Mouse (Mus musculus) right cerebral cortex, adult 18-20 months (tissue): Measurements from ENCODE around the gene Ncl.

Experiments used
- DNase-seq: peaks from one replicate; pipeline ENCODE4 v3.0.0; 2022; ENCODE audit warnings: mixed read lengths

Ncl gene

DNA sequence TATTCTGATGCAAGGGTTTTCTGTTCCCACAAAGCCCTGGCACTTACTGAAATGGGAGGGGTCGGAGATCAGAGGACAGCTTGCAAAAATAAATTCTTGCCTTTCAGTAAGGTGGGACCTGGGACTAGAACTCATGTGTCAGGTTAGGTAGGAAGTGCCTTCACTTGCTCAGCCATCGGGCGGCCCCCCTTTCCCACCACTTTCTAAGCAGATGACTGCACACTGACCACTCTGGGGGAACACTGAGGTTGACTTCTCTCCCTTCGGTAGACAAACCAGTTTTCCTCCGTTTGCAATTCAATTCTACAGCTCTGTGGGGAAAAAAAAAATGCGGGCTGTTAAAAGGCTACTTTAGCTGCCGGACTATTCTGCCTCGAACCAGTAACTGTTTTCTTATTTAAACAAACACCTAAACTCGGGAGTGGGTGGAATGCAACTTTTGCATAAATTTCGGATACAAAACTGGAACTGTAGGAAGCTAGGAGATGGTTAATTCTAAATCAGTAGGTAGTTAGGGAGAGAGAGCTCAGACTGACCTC lies 47.7 kb downstream of the Ncl start:
- no peak for DNase-seq

DNA sequence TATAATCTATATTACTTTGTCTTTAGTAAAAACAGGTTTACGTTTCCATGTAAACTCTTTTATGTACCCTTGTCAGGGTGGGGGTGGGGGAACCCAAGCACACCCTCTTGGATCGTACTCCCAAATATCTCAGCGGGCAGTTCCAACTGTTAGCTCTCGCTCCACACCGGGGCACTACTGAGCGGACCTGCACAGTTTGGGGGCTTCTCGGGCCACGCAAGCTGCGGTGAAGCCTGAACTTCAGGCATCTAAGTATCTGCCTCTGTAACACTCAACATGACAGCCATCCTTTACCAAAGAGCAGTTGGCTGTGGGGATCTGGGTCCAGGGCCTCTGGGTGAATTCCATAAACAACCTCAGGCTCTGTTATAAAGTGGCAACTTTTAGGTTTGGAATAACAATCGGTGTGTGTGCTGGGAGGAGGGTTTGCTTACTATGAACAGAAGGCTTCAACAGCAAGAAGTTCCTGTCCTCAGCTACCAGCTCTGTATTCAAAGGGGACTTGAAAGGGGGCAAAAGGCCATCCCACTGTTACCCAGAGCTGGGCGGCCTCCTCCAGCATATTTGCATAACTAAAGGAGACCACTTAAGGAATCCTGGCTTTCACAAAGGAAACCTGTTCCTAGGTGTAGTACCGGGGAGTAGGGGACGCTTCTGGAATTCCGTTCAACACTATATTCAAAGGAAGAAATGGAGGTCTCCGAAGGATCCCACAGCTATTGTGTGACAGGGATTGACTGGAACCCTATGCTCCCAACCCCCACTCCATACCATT lies 48.5 kb downstream of the Ncl start:
- no peak for DNase-seq

DNA sequence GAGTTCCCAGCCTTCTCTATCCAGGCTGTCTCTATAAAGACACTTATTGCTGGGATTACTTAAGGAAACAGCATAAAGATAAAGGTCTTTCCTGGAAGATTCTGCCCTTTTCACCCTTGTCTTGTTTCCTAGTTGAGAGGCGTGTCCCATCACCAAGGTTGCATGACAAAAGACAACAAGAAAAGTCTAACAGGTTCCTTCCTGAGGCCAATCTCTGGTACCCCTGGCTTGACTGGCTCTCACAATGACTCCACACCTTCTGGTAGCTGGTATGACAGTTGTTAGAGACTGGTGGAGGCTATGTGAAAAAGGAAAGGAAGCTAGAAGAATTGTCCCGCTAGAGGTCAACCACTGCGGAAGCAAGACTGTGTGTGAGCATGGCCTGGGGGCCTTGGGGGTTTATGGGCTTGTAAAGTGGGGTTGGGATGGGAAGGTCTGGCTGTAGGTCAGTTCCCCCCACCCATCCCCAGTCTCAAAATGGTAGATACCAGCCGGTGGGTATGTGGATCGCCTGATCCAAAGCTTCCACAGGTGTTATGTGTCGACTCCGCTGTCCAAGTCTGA lies 49.8 kb downstream of the Ncl start:
- no peak for DNase-seq

DNA sequence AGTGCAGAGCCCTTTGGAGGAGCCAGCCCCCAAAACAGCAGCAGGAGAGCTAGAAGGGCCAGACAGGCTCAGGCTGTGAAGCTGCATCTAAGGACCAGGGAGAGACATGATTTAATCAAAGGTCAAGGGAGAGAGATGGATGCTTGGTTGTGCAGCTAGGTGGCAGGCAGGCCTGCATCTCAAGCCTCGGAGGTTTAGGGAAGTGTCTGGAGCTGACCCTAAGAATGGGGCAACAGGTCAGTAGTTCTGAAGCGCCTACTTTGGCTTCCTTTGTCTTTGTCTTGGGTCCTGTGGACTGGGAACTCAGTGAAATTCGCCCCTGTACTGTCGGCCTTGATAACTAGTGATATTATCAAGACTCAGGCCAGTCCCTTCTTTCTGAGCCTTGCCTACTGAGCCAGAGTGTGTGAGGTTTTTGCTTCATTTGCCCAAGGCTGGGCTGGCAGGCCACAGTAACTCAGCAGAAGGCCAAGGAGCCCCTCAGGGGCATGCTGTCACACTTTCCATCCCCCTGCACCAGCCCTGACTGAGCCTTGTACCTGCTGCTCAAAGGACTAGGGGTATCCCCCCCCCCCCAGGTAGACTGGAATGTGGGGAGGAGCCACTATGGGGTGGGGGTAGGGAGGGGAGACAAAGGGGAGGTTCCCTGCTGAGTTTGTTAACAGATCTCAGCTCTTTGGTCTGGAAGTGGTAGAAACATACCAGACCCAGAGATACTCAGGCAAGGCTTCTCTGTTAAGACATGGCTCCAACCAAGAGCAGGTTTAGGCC lies 51.1 kb downstream of the Ncl start:
- no peak for DNase-seq

DNA sequence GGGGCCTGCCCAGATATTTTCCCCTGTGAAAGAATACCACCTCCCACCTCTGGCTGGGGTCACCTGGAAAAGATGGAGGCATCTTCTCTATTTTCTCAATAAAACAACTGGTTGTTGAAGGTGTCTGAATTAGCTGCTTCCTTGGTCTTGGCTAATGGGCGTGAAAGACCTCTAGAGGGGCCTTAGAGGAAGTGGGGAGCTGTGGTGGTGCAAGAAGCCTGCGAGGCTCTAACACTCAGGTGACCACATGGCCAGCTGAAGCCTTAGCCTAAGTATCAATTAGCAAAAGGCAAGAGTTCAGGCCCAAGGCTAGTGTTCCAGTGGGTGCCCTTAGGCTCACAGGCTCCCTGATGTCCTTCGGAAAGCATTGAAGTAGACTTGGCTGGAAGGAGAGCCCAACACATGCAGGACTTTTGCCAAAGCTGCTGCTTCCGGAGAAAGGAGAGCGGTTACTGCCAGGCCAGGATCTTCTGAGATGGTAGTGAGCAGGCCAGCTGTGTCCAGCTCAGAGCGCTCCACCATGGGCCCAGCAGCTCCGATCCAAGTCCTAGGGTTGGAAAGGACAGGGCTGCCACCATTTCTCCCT lies 51.9 kb downstream of the Ncl start:
- DNase-seq: no peak

DNA sequence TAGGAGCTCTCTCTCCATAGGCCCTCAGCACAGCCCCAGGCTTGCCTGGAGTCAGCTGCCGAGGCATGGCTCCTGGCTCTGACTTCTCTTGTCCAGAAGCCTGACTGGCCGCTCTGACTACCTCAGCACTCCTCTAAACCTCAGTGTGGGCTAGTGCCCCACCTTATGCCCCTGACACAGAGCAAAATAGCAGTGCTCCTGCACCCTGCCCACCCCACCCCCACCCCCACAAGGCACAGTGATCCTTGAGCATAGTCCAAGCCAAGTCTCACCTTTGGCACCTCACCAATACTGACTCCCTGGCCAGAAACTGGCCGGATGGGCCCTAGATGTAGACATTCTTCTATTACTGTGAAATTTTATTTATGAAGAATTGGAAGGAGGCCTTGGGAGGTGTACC lies 52.5 kb downstream of the Ncl start:
- no peak for DNase-seq

DNA sequence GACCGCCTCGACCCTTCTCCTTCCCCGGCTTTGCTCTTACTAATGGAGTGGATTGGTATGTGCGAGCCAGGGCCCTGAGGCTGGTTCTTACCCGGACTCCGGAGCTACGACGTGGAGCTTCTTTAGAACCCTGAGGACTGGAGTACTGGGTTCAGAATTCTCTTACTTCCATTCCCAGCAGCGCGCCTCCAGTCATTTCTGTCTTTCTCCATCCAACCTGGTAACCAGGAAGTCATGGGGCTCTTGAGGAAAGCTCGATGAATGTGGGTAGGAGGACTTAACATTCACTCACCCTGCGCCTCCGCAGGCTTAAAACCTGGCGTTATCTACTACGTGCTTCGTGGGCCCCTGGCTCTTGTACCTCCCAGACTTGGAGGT lies 55.3 kb downstream of the Ncl start:
- no peak for DNase-seq

DNA sequence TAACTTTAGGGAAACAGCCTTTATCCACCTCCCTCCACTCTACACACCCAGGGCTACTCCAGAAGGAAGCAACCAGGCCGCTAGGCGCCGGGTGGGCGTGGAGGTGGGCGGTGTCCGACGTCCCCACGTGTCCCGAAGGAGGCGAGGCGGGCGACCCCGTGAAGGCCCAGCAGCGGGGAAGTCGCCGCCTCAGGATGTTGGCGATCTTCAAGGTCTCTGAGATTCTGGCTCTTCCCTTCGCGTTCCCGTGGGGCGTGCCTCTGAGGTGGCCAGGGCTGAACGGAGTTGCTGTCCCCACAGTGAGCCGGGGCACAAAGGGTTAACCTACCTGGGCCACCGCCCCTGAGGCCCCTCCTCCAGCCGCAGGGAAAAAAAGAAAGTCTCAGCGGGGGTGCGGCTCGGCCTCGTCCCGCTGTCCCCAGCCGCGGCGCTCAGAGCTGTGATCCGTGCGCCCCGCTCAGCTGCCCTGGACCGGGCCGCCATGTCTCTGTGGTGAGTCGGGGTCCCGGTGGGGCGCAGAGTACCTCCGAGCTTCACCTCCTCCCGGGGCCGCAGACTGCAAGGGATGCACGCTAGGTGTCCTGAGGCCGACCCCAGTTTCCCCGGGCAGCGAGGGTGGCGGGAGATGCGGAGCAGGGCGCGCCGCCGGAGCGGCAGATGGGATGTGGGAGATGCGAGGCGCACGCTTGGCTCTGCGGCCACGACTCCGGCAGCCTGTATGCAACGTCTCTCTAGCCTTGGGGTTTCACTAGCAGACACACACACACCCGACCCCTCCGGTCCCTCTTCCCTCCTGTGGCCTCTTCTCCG lies 55.9 kb downstream of the Ncl start:
- peak; percentile 45 for DNase-seq

DNA sequence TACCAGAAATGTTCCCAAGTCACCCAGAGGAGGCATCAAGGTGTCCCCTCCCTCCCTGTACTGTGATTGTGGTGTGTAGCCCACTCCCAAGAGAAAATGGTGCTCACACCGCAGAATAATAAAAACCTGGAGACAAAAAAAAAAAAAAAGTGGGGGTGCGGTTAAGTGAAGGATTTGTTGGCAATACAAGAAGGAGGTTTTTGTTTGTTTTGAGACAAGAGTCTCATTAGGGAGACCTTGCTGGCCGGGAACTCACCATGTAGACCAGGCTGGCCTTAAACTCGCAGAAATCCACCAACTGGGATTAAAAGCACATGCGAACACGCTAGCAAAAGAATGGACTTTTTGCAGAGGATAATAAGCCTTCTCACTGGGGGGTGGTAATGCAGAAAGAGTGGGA lies 56.7 kb downstream of the Ncl start, which contains the start of gene B3gnt7:
Gene B3gnt7, plus strand, starts transcription at position 301 of the 400 bp plus-strand sequence.
- DNase-seq: no peak

DNA sequence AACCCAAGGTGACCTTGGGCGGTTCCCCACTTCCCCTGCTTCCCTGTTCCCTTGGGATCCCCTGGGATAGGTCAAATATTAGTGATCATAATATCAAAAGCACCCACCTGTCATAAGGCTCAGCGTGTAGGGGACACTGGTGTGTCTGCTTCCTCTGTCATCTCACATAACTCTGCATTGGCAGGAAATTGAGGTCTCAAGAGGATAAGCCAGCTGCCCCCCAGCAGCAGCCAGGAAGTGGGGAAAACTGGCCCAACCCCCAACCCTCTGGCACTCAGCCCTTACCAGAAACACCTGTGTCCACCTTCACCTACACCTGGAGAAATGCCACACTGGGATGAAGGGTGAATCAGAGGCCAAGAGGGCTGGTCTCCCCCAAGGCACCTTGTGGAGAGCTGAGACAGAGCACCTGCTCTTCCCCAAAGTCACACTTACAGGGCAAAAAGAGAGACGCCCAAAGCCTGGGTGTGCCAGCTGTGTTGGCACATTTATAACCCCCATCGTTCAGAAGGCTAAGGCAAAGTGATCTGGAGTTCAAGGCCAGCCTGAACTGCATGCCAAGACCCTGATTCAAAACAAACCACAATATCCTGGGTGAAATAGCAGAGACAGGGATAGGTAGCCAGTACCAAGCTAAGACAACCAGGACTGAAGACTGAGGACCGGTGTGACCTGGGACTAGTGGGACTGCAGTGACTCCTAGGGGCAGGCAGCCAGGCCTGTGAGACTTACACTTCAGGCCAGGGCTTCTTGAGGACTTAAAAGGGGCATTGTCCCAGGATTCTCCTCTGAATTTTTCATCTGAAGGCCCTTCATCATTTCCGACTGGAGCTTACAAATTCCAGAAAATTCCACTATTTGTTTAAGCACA lies 57.7 kb downstream of the Ncl start:
- no peak for DNase-seq

DNA sequence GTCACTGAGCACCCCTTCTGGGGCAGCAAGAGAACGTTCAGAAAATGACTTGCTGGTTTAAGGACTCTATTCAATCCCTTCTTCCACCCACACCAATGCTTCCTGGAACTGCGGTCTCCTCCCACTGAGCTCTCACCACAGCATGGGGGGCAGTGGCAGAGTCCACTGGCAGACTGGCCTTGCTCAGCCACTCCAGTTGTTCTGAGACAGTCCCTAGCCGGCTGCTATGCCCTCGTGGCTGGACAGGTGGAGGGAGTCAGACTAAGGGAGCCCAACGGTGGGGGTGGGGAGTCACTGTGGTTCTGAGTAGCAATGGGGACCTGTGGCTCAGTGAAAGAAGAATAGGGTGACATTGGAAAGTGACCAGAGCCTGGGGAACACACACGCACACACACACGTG lies 58.5 kb downstream of the Ncl start:
- DNase-seq: no peak

DNA sequence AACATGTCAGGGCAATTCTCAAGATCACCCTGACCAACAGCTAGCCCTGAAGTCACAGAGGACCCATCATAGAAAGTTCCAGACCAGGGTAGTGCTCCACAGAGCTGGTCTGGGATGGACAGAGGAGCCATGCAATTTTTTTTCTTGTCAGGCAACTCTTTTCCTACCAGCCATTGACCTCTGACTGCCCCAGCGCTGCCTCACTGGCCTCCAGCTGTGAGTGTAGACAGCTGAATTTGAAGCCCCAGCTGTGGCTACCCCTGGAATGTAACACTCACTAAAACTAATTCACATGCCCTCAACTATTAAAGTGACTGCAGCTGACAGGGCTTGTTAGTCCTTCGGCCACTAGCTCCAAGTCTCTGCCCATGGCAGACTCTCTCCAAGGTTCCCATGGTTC lies 59.1 kb downstream of the Ncl start:
- DNase-seq: no peak
